ENCODE assay signal across 21 mouse cellular contexts in genomic region chr15:96045561-96045960, GRCm38 (mm10).
A peak's percentile ranks its signal among the peaks of the same experiment; 100 is the strongest.
DNase-seq lines count a peak whose midpoint lies in the region; ATAC-seq and TF ChIP-seq lines count a peak whose summit lies in the region.
"Had no signal": no experiment of that assay in that cellular context is flagged by ENCODE, and none has a peak within 500 bp of the region (broad histone marks: within the 10 kb centered on the region; RNA-seq: fewer than 3 reads in every experiment).

No protein-coding gene starts in this region.

- no peaks in the 10 kb centered on the region for H3K9me3 ChIP-seq in heart, embryonic 11.5 days (replicated peaks; ENCODE audit: control insufficient read depth, low read length)
- H3K9me3 ChIP-seq in CH12.LX (replicated peaks; ENCODE audit: low read length) = no peaks in the 10 kb centered on the region
- H3K9me3 ChIP-seq in limb, embryonic 10.5 days (replicated peaks) = no peaks in the 10 kb centered on the region
- no peaks in the 10 kb centered on the region for H3K9me3 ChIP-seq in hindbrain, embryonic 10.5 days
- H3K9me3 ChIP-seq: embryonic facial prominence, embryonic 10.5 days; embryonic facial prominence, embryonic 12.5 days; forebrain, embryonic 13.5 days; forebrain, embryonic 15.5 days had no signal

- no peak overlapping the region for H3K9ac ChIP-seq in heart, embryonic 11.5 days (ENCODE audit: low read depth, low read length)
- no peak overlapping the region for H3K9ac ChIP-seq in CH12.LX (ENCODE audit: insufficient read depth, low read depth)
- H3K9ac ChIP-seq: embryonic facial prominence, embryonic 12.5 days; forebrain, embryonic 13.5 days; forebrain, embryonic 15.5 days; forebrain, postnatal 0 days had no signal

- no peak for TF ChIP-seq POLR2A in CH12.LX (IDR thresholded peaks at IDR 0.05; ENCODE audit: low read depth, low read length)

- no peak overlapping the region for H3K4me3 ChIP-seq in heart, embryonic 11.5 days (ENCODE audit: low read depth, low read length)
- H3K4me3 ChIP-seq in CH12.LX (replicated peaks in 1 of 3; ENCODE audit: low read depth in 2 of 3, low read length in 2 of 3, poor library complexity in 1 of 3) = no peak overlapping the region
- H3K4me3 ChIP-seq in limb, embryonic 10.5 days = no peak overlapping the region
- no peak overlapping the region for H3K4me3 ChIP-seq in hindbrain, embryonic 10.5 days
- H3K4me3 ChIP-seq: embryonic facial prominence, embryonic 10.5 days; embryonic facial prominence, embryonic 12.5 days; forebrain, embryonic 13.5 days; forebrain, embryonic 15.5 days had no signal

- no peak for TF ChIP-seq RAD21 in CH12.LX (IDR thresholded peaks at IDR 0.05; ENCODE audit: low read depth, low read length)

- DNase-seq in heart, postnatal 36 days = no peak
- DNase-seq in CH12.LX (ENCODE audit: extremely low read depth) = peak; percentile 53
- DNase-seq in MN1 (ENCODE audit: low spot score) = peak; percentile 52
- no peak for DNase-seq in limb, embryonic 10.5 days (ENCODE audit: low spot score)
- DNase-seq in frontal cortex, postnatal 36 days (ENCODE audit: low spot score in 2 of 2) = no peak
- no peak for DNase-seq in hindbrain, embryonic 10.5 days (ENCODE audit: low spot score)
- DNase-seq: adrenal gland, adult 2 months; adrenal gland, postnatal 10 days; adrenal gland, postnatal 25 days; cerebellum, adult 11-12 months; cerebellum, adult 2 months; cerebellum, adult 9-10 months; cerebellum, postnatal 10 days; cerebellum, postnatal 25 days; forebrain, postnatal 0 days had no signal

- H3K36me3 ChIP-seq in heart, embryonic 11.5 days (ENCODE audit: control insufficient read depth, insufficient read depth, low read length) = no peaks in the 10 kb centered on the region
- H3K36me3 ChIP-seq in CH12.LX (replicated peaks in 1 of 2; ENCODE audit: control insufficient read depth in 1 of 2, insufficient read depth in 1 of 2, low read length in 1 of 2) = no peaks in the 10 kb centered on the region
- H3K36me3 ChIP-seq in limb, embryonic 10.5 days = no peaks in the 10 kb centered on the region
- H3K36me3 ChIP-seq in hindbrain, embryonic 10.5 days = no peaks in the 10 kb centered on the region
- H3K36me3 ChIP-seq: embryonic facial prominence, embryonic 10.5 days; embryonic facial prominence, embryonic 12.5 days; forebrain, embryonic 15.5 days; G1E had no signal

- in situ Hi-C loops in CH12.LX (cut with MboI; ENCODE audit: low pct_ligation_motif_present, low pct_unique_long_range_greater_than_20kb, low sequenced_read_pairs) = no loop called here

- TF ChIP-seq CTCF in CH12.LX (conservative IDR thresholded peaks at IDR 0.05 in 1 of 2, IDR thresholded peaks at IDR 0.05 in 1 of 2; ENCODE audit: low read depth in 2 of 2, low read length in 2 of 2) = no peak

- dilution Hi-C loops in CH12.LX (cut with MboI; ENCODE audit: extremely low pct_ligation_motif_present, extremely low pct_unique_long_range_greater_than_20kb, low sequenced_read_pairs) = no loop called here

- WGBS in heart, embryonic 11.5 days (ENCODE audit: insufficient replicate concordance) = 54% methylated on average over 3 of the region's 3 CpGs
- WGBS in limb, embryonic 10.5 days = 84% methylated on average over 3 of the region's 3 CpGs
- WGBS in hindbrain, embryonic 10.5 days = 89% methylated on average over 3 of the region's 3 CpGs

- H3K4me1 ChIP-seq in heart, embryonic 11.5 days (ENCODE audit: control insufficient read depth, insufficient read depth, low read length) = 0 out of 2 replicates have a peak, but pooled peaks cover 3% of the 10 kb centered on the region
- peaks cover 5 to 21% of the 10 kb centered on the region in 2 experiments for H3K4me1 ChIP-seq in CH12.LX (ENCODE audit: control insufficient read depth in 1 of 2, insufficient read depth in 2 of 2)
- peaks cover 26% of the 10 kb centered on the region for H3K4me1 ChIP-seq in limb, embryonic 10.5 days
- no peaks in the 10 kb centered on the region for H3K4me1 ChIP-seq in hindbrain, embryonic 10.5 days (replicated peaks)
- H3K4me1 ChIP-seq: forebrain, embryonic 13.5 days; forebrain, embryonic 15.5 days had no signal

- H3K27ac ChIP-seq in heart, embryonic 11.5 days (ENCODE audit: low read depth, low read length) = 0 out of 2 replicates have a peak overlapping the region, but pooled peaks have one; percentile 8
- H3K27ac ChIP-seq in CH12.LX (ENCODE audit: insufficient read depth, low read depth) = peak overlapping the region; percentile 57
- 0 out of 2 replicates have a peak overlapping the region, but pooled peaks have one; percentile 11 for H3K27ac ChIP-seq in limb, embryonic 10.5 days
- H3K27ac ChIP-seq in hindbrain, embryonic 10.5 days = no peak overlapping the region
- H3K27ac ChIP-seq: embryonic facial prominence, embryonic 10.5 days; embryonic facial prominence, embryonic 12.5 days; forebrain, embryonic 13.5 days; forebrain, embryonic 15.5 days had no signal

- intact Hi-C loops in heart, postnatal 36 days (cut with DNase I) = no loop called here

- ATAC-seq in heart, embryonic 11.5 days (replicated peaks; ENCODE audit: insufficient number of reproducible peaks, low FRiP score, low TSS enrichment) = no peak
- ATAC-seq: forebrain, embryonic 13.5 days; forebrain, embryonic 15.5 days; forebrain, postnatal 0 days had no signal

- no peak overlapping the region for H3K4me2 ChIP-seq in heart, embryonic 11.5 days
- no peak overlapping the region for H3K4me2 ChIP-seq in CH12.LX (ENCODE audit: insufficient read depth, low read depth, poor library complexity, severe bottlenecking)
- H3K4me2 ChIP-seq: embryonic facial prominence, embryonic 12.5 days; forebrain, embryonic 13.5 days; forebrain, embryonic 15.5 days had no signal

- H3K79me2 ChIP-seq in CH12.LX (replicated peaks; ENCODE audit: control insufficient read depth, extremely low read depth, insufficient read depth, poor library complexity, severe bottlenecking) = no peaks in the 10 kb centered on the region

- H3K27me3 ChIP-seq in heart, embryonic 11.5 days (ENCODE audit: control insufficient read depth, insufficient read depth, low read length) = no peaks in the 10 kb centered on the region
- no peaks in the 10 kb centered on the region for H3K27me3 ChIP-seq in CH12.LX (replicated peaks)
- no peaks in the 10 kb centered on the region; the same call in 1 of the 2 replicates for H3K27me3 ChIP-seq in limb, embryonic 10.5 days (ENCODE audit: low read depth, poor library complexity, severe bottlenecking)
- no peaks in the 10 kb centered on the region for H3K27me3 ChIP-seq in hindbrain, embryonic 10.5 days (ENCODE audit: insufficient read depth, poor library complexity, severe bottlenecking)
- H3K27me3 ChIP-seq: embryonic facial prominence, embryonic 12.5 days; forebrain, embryonic 13.5 days; forebrain, embryonic 15.5 days had no signal

- peak; percentile 75 for TF ChIP-seq EP300 in CH12.LX (IDR thresholded peaks at IDR 0.05; ENCODE audit: low read length)

TF ChIP-seq in CH12.LX, 34 proteins besides CTCF, POLR2A, EP300 and RAD21:
- TF ChIP-seq NELFE (IDR thresholded peaks at IDR 0.05; ENCODE audit: low read depth, low read length) (no peak), ETS1 (conservative IDR thresholded peaks at IDR 0.05; ENCODE audit: low read depth, low read length) (peak; percentile 74), MEF2A (IDR thresholded peaks at IDR 0.05; ENCODE audit: borderline replicate concordance, low read depth, low read length) (peak; percentile 51; the same call in 1 of the 2 replicates), JUND (conservative IDR thresholded peaks at IDR 0.05; ENCODE audit: low read depth, low read length) (0 out of 2 replicates have a peak, but pooled peaks have one; percentile 44), ZKSCAN1 (IDR thresholded peaks at IDR 0.05; ENCODE audit: borderline replicate concordance, low read depth, low read length) (no peak), E2F4 (IDR thresholded peaks at IDR 0.05; ENCODE audit: insufficient replicate concordance, low read depth, low read length) (no peak), IRF4 (IDR thresholded peaks at IDR 0.05; ENCODE audit: low read depth, low read length) (peak; percentile 39; the same call in 1 of the 2 replicates), JUN (IDR thresholded peaks at IDR 0.05; ENCODE audit: insufficient read depth, low read depth, low read length) (peak; percentile 68; the same call in 1 of the 2 replicates), MAFK (IDR thresholded peaks at IDR 0.05; ENCODE audit: insufficient replicate concordance, low read length) (no peak)

Comparison
In these comparisons a context has a peak if more than half of its experiments do, and no peak if none do; other contexts are left out.
1. DNase-seq: peak in CH12.LX (single experiment) and MN1 (single experiment); none in heart, postnatal 36 days (0 of 2), limb, embryonic 10.5 days (single experiment), frontal cortex, postnatal 36 days (0 of 2) and hindbrain, embryonic 10.5 days (single experiment).